ENCODE assay signal across 19 mouse cellular contexts in the genomic region with DNA sequence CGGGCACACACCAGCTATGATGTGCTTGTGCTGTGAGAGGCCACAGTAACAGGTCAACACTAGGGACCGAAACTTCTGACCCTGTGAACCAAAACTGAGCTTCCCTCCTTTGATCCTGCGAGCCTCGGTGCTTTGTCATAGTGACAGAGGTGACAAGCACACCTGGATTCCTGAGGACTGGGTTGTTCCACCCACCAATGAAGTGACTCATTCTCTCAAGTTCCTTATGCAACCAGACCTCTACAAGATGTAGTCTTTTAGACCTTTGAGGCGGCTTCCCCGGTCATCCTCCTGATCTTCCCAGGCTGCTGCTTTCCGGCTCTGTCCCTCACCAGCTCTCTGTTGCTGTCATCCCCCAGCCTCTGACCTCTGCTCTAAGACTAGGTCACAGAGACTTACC. TPM values are rescaled to one million over a fixed set of nuclear protein-coding genes. Genes with fewer than 3 reads are reported as not detected.
"Had no signal": no experiment of that assay in that cellular context is flagged by ENCODE, and none has a peak within 500 bp of the region (broad histone marks: within the 10 kb centered on the region; RNA-seq: fewer than 3 reads in every experiment).

No protein-coding gene starts in this region.

- H3K4me1 ChIP-seq: liver, embryonic 13.5 days; liver, embryonic 15.5 days; midbrain, embryonic 13.5 days; midbrain, embryonic 15.5 days; neural tube, embryonic 12.5 days had no signal

- H3K36me3 ChIP-seq: liver, embryonic 13.5 days; liver, embryonic 15.5 days; midbrain, embryonic 13.5 days; midbrain, embryonic 15.5 days; neural tube, embryonic 12.5 days had no signal

- H3K27ac ChIP-seq: liver, embryonic 13.5 days; liver, embryonic 15.5 days; macrophage; midbrain, embryonic 13.5 days; midbrain, embryonic 15.5 days; neural tube, embryonic 12.5 days had no signal

- ATAC-seq: liver, postnatal 0 days; midbrain, embryonic 13.5 days; midbrain, embryonic 15.5 days had no signal

- H3K27me3 ChIP-seq: liver, embryonic 13.5 days; liver, embryonic 15.5 days; megakaryocyte, embryonic 14.5 days; midbrain, embryonic 13.5 days; midbrain, embryonic 15.5 days; neural tube, embryonic 12.5 days had no signal

- H3K9me3 ChIP-seq: liver, embryonic 13.5 days; liver, embryonic 15.5 days; megakaryocyte, embryonic 14.5 days; midbrain, embryonic 13.5 days; midbrain, embryonic 15.5 days; neural tube, embryonic 12.5 days had no signal

- H3K9ac ChIP-seq: liver, embryonic 13.5 days; liver, embryonic 15.5 days; liver, postnatal 0 days; lung, embryonic 14.5 days; midbrain, embryonic 13.5 days; midbrain, embryonic 15.5 days; neural tube, embryonic 12.5 days had no signal

- DNase-seq: liver, embryonic 13.5 days; liver, postnatal 0 days; lung, embryonic 14.5 days; lung, postnatal 14 days; lung, postnatal 36 days; right cerebral cortex, postnatal 14 days; right cerebral cortex, postnatal 4 days; spleen, adult 18-20 months; thymus, adult 18-20 months; thymus, postnatal 14 days; thymus, postnatal 36 days had no signal

- H3K4me2 ChIP-seq: liver, embryonic 13.5 days; liver, embryonic 15.5 days; lung, embryonic 14.5 days; midbrain, embryonic 11.5 days; midbrain, embryonic 13.5 days; midbrain, embryonic 15.5 days; neural tube, embryonic 12.5 days had no signal

- H3K4me3 ChIP-seq: liver, embryonic 13.5 days; liver, embryonic 15.5 days; megakaryocyte, embryonic 14.5 days; midbrain, embryonic 13.5 days; midbrain, embryonic 15.5 days; neural tube, embryonic 12.5 days had no signal

RNA-seq across cellular contexts. Expression of gene Sgtb, which starts 27.0 kb away (rescaled TPM):
- total RNA-seq: megakaryocyte progenitor cell, adult 5-6 weeks had no signal
